Mouse (Mus musculus) c-Kit-positive CD71-positive TER-119-negative erythroid progenitor cells, embryonic 14.5 days (primary cell): Measurements from ENCODE around the gene Prnp.

Source experiments
- DNase-seq: peaks from one replicate; pipeline ENCODE4 v3.0.0-alpha.2; 2013; ENCODE audit warnings: low read depth

Gene Prnp

DNA sequence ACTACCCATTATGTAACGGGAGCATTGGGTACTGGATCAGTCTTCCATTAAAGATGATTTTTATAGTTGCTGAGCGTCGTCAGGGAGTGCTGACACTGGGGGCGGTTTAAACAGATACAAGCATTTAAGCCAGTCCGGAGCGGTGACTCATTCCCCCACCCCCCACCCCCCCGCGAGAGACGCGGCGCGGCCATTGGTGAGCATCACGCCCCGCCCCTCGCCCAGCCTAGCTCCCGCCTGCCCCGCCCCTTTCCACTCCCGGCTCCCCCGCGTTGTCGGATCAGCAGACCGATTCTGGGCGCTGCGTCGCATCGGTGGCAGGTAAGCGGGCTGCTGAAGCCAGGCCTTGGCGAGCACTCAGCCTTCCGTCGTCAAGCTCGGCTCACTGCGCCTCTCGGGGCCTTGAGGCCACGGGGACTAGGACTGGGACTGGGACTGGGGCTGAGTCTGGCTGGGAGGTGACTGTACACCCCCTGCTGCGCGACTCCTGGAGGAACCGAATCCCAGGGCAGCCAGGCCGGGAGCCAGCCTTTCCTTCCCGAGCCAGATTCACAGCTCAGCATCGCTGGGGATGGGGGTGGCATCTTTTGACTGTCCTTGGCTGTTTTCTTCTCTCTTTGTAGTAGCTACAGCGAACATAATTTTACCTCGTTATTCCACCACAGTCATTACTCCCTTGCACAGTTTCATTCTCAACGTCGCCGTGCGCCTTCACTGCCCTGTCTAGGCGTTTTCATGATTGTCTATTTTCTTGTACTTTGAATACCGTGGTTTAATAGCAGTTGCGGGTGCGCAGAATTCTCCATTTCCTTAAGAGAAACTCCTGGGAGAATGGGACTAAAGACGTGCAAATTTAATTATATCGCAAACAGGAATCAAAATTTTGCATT is at the start of gene Prnp, which contains the start of gene Prn:
Prnp (plus strand) TSS at position 246 of the 890 bp plus-strand sequence.
Prn (plus strand) TSS at position 275 of the 890 bp plus-strand sequence.
- peak; percentile 88 for DNase-seq

DNA sequence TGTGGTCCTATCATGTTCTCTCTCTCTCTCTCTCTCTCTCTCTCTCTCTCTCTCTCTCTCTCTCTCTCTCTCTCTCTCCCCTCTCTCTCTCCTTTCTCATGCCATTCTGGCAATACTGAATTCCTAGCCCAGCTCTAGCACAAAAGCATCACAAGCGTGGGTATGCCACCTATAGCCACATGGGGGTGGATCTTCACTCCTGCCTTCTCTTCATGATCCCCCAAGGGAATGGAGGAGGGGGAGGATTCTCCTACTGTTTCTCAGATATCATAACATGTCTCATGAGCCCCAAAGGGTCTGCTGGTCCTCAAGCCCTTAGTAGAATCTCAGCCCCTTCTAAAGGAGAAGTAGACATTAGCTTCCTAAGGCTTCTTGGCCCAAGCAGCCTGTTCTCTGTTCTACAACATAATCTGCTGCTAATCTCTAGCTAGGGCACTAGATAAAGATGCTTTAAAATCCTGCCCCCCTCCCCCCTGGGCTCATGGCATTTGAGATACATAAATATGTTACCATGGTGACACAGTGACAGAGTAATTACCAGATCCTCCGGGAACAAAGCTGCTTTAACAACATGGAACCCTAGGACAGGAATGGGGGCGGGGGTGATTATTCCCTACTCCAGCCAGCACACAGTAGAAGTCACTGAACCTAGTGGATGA is 47.0 kb upstream of the Prnp start:
- DNase-seq = no peak

DNA sequence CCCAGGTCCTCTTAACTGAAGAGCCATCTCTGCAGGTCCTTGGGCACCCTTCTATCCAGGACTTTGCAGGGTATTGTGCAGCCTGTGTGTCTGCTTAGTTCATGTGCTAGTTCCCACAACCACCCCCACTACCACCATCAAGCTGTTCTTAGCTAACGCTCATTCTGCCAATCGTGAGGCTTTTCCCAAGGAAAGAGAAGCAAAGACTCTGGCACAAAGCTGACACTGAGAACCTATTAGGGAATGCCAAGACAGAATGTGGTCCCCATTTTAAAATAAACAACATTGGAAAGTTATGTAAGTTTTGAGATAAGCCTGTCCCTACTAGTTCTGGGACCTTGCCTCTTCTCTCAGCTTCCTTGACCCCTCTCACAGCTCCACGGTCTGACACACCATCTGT is 46.3 kb upstream of the Prnp start:
- no peak for DNase-seq

DNA sequence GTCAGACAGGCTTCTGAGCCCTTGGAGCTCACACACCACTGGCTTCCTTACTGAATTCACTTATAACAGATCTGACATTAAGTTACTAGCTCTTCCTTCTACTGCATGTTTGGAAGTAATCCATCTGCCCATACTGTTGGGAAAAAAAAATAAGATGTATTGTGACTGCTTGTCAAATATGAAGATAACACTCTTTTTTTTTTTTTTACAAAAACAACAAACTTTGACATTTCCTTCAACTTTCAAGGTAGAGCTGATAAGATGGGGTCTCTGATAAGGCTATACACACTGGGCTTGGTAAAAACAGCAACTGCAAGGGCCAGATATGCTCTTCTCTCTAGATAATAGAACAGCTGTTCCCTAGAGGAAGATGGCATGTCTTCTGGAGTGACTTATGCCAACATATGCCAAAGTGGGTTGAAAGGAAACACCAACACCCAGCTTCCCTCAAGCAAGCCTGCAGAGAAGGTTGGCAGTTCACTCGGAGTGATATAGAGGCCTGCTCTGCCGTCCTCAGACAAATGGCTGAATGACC is 45.4 kb upstream of the Prnp start:
- no peak for DNase-seq

DNA sequence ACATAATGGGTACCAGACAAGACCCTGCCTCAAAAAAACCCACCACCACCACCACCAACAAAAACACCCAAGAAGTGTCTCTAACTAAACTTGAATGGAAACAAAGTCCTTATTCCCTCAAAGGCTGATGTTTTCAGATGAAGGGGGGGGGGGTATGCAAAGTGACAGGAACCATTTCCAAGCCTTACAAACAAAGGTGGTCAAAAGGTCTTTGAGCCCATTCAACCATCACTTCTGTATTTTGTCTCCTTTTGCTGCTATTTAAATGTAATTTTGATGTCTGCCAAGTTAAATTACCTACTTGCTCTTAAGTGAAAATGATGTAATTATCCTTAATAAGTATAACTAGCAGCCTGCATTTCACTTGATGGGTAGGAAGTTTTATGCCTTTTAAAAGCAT is 43.1 kb upstream of the Prnp start:
- no peak for DNase-seq

DNA sequence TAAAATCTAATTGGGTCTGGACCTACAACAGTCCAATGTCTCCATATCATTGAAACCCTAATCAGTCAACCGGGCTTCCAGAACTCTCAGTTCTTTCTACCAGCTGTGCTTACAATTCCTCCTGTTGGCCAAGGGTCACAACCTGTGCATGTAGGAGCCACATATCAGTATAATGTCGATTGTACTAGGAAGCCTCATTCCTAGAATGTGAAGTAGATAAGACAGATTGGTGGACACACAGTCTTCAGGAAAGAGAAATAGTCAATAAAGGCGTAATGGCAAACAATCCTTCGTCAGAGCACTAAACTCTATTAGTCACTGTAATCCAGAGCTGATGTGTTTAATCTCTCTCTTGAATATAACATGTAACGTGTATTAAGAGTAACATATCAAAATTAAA is 40.7 kb upstream of the Prnp start:
- no peak for DNase-seq

DNA sequence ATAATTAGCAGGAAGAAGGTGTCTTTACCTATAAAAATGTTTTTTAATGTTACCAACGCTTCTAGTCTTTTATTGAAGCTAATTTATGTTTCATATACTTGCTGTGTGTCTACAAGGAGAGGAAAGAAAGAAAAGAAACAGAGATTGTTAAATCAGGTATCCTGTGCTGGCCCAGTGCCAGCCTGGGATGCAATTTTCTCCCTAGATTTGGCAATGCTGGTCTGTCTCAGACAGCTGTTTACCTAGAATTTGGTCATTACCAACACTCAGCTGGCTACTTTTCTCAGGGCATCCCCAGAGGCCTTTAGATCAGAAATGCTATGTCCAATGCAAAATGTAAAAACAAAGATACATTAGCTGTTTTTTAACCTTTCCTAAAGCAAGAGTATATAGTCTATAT is 36.4 kb upstream of the Prnp start:
- no peak for DNase-seq

DNA sequence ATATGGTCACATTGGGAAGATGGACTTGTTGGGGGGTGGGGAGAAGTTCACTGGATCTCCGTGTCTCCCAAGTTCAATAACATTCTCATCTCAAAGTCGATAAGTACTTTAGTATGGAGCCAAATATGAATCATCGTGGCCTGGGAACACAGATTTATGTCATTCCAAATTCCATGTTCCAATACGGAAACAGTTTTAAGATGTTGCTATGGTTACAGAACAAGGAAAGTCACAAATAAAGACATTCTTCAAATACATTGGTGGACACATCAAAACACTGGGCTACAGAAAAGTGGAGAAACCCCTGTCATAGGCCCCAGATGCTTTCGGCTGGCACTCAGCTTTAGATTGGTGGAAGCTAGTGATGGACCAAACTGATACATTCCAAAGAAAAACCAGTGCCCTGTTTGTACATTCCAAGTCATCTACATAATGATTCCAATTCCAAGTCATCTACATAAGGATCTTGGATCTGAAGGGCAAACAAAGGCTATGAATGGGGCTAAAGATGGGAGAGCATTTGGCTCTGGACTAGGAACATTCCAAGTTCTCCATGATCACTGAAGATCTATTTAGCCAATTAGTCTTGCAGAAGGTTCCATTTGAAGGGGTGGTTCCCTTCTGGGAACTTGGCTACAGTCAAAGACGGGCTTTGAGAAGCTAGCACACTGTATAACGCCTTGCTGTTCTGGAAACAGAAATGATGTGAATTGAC is 33.0 kb upstream of the Prnp start:
- DNase-seq = no peak

DNA sequence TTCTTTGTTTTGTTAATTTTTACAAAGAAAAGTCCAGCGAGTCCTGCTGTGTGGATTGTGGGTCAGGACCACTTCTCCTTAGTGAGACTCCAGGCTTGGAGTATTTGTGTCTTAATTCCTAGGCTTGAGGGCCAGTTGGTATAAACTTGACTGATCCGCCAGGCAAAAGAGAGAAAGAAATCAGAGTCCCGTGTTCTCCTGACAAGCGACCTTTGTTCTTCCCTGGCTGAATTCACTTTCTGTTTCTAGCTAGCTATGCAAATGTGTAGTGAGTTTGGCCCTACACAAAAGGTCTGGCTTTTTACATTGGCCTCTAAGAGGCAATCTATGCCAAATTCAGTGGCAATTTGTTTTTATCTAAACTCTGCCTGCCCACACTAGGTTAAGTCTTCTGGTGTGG is 28.0 kb upstream of the Prnp start:
- no peak for DNase-seq

DNA sequence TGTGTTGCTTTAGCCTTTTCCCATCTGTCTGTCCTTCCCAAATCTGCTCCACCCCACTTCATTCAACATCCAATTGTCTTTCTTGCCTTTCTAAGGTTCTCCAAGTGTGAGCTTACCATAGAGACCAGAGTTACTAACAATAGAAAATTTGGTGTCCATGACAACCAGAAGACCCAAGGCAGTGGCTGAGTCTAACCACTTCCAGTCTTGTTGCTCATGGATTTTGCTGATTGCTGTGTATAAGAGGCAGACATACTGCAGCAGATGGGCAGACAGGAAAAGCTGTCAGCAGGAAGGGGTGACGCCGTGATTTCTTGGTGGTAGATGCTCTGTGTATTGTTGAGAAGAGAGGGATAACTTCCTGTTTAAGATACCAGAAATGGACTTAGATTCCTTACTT is 26.6 kb upstream of the Prnp start:
- no peak for DNase-seq

DNA sequence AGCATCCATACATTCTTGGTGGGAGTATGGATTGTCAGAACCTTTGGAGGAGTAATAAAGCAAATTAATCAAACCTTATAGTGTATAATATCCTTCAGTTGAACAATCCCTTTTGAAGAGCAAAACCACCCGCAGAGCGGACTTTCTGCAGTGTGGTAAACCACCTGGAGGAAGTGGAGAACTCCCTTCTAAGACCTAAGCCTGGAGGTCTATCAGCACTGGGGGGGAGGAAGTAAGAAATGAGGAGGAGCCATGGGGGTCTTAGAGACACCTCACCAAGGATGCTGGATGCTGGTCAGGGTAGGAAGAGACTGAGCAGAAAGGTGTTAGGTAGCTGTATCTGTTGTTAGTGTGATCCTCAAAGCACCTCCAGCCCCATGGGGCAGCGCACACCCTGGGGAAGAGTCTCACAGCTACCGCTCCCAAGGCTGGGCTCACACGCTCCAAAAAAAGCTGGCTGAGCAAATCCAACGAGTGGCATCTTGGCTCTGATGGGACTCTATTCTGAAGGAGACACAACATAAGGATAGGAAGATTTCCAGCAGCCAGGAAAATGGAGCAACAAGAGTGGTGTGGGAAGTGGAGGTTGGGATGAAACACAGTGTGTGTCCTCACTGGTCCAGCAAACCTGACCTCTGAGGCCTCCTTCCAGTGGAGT is 23.1 kb upstream of the Prnp start:
- no peak for DNase-seq

DNA sequence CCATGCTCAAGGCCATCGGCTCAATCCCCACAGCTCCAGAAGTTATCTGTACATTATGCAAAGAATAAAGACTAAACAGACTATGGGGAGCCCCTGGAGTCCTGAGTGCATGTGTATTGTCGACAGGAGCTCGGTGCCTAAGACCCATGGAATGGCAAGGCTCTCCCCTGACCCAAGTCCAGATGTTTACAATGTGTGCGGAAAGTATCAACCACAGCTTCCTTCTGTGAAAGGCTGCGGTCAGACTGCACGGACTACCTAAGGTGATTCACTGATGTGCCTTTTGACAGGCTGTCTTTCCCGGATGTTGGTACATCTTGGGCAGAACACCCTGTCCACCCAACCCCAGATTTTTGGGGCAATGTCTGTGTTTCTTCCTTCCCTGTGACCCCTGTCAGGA is 21.5 kb upstream of the Prnp start:
- no peak for DNase-seq

DNA sequence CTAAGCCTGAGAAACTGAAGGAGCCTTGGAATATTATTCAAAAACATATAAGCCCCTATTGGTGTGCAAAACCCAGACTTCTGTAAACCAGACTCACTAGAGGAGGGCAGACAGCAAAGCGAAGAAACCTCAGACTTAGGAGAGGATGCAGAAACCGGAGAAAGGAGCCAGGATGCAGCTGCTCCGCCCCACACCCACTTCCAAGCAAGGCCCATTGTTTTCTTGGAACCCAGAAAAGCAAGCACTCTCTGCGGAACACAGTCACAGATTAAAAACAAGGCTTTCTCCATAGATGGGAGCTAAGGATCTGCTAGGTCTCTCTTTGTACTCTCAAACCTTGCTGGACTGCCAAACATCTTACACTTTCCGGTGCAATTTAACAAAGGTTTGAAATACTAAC is 17.2 kb upstream of the Prnp start:
- no peak for DNase-seq

DNA sequence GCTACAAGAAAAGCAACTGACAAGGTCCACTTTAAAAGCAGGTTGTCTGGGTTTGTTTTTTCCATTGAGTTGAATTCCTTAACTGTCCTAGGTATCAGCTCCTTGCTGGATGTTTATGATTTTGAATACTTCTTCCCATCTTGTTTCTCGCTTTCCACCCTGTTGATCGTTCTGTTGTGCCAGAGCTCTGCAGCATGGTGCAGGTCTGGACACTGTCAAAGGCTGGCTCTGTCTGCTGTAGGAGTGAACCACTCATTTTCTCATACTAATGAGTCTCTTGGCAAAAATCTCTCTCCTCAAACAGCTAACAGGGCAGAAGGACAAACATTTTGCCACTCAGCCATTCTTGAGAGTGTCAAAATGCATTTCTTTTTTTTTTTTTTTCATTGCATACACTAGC is 14.6 kb upstream of the Prnp start:
- DNase-seq = no peak

DNA sequence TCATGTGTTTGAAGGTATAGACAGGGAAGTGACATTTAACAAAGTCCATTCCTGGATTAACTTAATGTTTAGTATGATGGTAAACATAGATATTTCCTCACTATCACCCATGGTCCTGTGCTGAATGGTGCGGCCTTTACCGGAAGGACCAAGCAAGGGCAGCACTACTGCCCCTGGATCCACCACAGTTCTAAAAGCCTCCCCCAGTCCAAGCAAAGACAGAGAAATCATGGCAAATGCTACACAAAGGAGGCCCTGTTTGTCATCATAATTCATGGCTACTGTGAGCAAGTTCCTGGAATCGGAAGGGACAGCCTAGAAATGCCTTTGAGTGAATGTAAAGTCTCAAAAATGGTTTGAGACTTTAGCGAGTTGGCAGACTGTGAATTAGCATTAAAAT is 13.7 kb upstream of the Prnp start:
- DNase-seq = no peak

DNA sequence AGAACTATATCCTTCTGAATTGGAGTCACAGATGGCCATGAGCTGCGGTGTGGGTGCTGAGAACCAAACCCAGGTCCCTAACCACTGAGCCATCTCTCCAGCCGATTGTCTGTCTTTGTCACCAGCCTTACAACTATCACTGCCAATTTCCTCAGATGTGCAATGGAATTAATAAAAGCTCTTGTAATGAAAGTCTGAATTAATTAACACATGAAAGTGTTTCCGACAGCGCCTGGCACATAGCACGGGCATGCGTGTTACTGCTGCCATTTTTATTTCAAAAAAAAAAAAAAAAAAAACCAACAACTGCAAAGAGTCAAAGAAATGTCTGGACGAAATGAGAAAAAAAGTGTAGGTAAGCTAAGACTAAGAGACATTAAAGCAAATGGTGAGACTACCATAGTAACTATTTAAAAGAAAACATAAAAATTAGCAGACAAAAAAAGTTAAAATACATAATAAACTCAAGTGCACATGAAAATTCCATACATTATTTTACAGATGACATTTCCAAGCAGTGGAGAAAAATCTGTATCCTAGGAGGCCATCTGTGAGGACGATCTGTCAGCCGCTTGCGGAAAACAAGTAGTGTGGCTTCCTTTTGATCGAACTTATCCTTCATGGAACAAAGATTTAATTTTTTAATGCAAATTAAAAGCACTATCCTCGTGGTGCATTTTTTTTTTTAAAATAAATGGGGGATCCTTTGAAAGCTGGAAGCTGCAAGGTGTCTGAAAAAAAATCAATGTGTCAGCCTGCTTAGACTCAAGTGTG is 12.2 kb upstream of the Prnp start:
- DNase-seq = no peak

DNA sequence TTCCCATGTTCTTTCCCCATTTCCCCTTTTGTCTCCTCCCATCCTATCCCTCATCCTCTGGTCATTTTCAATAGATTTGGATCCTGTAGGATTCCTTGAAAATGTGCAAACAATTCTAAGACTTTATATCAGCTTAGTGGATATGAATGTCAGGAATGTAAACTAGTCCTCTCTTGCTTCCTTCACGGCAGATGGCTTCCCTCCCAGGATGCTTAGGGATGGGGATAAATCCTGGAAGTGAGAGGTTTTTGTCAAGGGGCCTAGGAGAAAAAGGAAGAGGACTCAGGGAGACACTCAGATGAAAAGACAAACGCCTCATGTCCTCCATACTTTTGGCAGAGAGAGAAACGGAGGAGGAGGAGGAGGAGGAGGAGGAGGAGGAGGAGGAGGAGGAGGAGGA is 7.3 kb upstream of the Prnp start:
- DNase-seq = no peak

DNA sequence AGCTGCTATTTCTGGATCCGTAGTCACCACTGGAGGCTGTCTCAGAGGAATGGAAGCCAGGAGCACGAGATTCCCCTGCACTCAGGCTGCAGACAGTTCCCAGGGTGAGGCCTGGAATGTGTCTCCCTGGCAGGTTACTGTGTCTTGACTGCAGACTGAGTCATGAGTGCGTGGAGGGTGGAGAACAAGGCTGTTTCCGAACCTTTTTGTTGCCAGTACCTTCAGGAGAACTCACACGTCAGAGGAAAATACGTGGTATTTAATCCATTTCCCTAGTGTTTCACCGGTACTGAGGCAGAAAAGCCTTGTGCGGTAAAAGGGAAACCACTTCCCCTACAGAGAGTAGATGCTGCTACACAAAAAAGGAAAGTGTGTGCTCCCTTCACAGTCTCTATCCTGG is 6.9 kb upstream of the Prnp start:
- DNase-seq = no peak

DNA sequence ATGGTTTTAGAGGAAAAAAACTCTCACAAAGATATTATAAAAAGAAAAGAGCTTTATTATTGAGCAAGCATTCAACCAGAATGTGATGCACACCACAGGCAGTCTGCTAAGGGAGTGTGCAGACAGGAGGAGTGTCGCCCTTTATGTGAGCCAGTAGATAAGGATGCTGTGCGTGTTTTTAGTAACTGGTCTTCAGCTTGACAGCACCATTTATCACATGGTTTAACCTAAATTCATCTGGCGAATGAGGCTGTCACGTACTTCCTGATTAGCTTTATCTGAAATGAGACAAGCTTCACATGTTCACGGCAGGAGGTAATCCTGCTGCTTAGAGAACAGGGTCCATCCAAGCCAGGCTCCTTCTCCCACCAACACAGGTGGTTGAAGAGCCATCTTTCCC is 4.7 kb upstream of the Prnp start:
- DNase-seq = peak; percentile 60

DNA sequence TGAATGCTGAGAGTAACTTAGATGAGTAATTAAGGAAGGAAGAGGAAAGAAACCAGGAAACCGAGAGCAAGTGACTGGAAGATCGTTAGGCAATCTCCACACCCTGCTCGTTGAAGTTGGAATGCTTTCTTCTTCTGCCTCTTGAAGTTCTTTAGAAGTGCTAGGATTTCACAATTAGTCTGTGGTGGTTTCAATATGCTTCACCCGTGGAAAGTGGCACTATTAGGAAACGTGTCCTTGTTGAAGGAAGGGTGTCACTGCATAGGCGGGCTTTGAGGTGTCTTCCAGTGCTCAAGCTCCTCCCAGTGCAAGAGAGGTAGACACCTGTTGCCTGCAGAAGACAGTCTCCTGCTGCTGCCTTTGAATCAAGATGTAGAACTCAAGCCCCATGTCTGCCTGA is 4.0 kb upstream of the Prnp start:
- no peak for DNase-seq

DNA sequence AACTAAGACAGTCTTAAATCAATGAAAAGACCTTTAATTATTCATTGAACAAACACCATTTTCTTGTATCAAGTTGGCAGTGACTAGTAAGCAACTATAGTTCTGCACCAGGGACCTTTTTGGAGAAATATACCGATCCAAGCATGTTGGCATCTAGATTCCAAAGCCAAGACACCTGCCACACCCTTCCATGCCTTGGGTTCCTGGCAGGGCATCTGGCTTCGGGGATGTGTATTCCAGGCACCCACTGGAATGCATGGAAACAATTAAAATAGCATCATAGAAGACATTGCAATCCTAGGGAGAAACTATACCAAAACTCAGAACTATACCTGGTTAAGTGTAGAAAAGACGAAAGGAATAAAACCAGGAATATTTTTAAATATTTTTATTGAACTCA is 3.5 kb upstream of the Prnp start:
- DNase-seq = no peak
